Mouse (Mus musculus) c-Kit-positive CD71-negative TER-119-negative erythroid progenitor cells, embryonic 14.5 days (primary cell): Measurements from ENCODE around the gene Gpr158.

Experiments used
- DNase-seq: peaks from one replicate; pipeline ENCODE4 v3.0.0-alpha.2; 2013; ENCODE audit warnings: low read depth

The Gpr158 gene

GRCm38 (mm10) chr2:21665721-21666120, 298.4 kb downstream of the Gpr158 start:
- no peak for DNase-seq

GRCm38 (mm10) chr2:21676084-21676838, 308.9 kb downstream of the Gpr158 start:
- no peak for DNase-seq

- DNase-seq = no peak
These were observed 309.4 kb downstream of the Gpr158 start for GRCm38 (mm10) chr2:21676839-21677123.

GRCm38 (mm10) chr2:21680735-21681270, 313.5 kb downstream of the Gpr158 start:
- DNase-seq = no peak

- no peak for DNase-seq
These were observed 317.4 kb downstream of the Gpr158 start for GRCm38 (mm10) chr2:21684736-21685135.

- no peak for DNase-seq
These were observed 325.8 kb downstream of the Gpr158 start for GRCm38 (mm10) chr2:21693128-21693527.

- no peak for DNase-seq
These were observed 326.7 kb downstream of the Gpr158 start for GRCm38 (mm10) chr2:21693807-21694594.

GRCm38 (mm10) chr2:21728075-21728474, 360.7 kb downstream of the Gpr158 start:
- DNase-seq = no peak

- DNase-seq = no peak
These were observed 416.4 kb downstream of the Gpr158 start for GRCm38 (mm10) chr2:21783721-21784120.

- DNase-seq = no peak
These were observed 425.8 kb downstream of the Gpr158 start for GRCm38 (mm10) chr2:21793156-21793555.

- no peak for DNase-seq
These were observed 432.3 kb downstream of the Gpr158 start for GRCm38 (mm10) chr2:21799616-21800015.

GRCm38 (mm10) chr2:21800045-21800444, 432.7 kb downstream of the Gpr158 start:
- no peak for DNase-seq

- no peak for DNase-seq
These were observed 441.2 kb downstream of the Gpr158 start for GRCm38 (mm10) chr2:21808510-21808909.

- no peak for DNase-seq
These were observed 443.1 kb downstream of the Gpr158 start for GRCm38 (mm10) chr2:21810431-21810830.

GRCm38 (mm10) chr2:21864061-21864460, 496.7 kb downstream of the Gpr158 start:
- no peak for DNase-seq
